Mouse (Mus musculus): ENCODE measurements around the gene Rxfp2. TPM values are rescaled to one million over a fixed set of nuclear protein-coding genes. Genes with fewer than 3 reads are reported as not detected.

The Rxfp2 gene
- not detected for polyA plus RNA-seq (2017; shearing (Covaris generic))

GRCm38 (mm10) chr5:150018656-150019055 lies at the start of gene Rxfp2:
Gene Rxfp2, plus strand, starts transcription at chr5:150018675.

DNA sequence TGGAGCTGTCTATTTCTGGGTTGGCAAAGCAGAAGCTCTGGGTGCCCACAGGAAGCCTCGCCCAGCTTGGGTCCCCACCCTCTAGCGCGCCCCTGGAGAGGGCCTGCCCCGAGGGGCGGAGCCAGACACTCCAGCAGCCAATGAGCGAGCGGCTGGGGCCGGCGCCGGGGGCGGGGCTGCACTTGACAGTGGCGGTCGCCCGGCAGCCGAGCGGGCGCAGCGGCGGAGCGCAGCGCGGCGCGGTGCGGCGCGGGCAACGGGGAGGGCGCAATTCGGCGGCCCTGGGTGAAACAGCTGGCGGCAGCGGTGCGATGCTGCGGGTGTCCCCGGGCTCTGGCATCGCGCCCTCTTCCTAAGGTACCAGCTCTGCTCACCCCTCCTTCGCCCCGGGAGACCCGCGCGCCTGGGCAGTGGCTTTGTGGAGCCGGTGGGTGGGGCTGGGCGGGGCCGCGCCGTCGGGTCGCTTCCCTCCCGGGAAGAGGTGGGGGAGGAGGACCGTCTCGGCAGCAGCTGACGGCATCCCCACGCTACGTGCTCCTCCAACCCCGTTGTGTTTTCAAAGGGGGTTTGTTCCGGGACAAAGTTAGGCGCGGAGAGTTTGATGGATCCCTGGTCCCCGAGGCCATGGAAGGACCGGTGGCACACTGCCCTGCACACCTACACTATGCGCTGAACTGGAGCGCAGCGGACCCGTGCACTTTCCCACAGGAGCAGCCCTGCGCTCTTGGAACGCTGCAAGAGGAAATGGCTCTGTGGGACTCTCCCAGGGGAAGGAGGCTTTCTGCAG lies 100.2 kb downstream of the Rxfp2 start, which contains the start of gene Fry:
Gene Fry, plus strand, starts transcription at position 191 of the 787 bp plus-strand sequence.

Other genes with a start within 250 kb of the Rxfp2 start
- 16.9 TPM for gene Fry, start 100.0 kb downstream of the Rxfp2 start, polyA plus RNA-seq (2017; shearing (Covaris generic))